Mouse (Mus musculus) Patski (cell line): ENCODE results near the gene Nudt2. TPM values are rescaled to one million over a fixed set of nuclear protein-coding genes. Genes with fewer than 3 reads are reported as not detected.

Experiments
- ATAC-seq: fragments of 100-300 bp; one replicate; pipeline ENCODE4 v1.8.0; 2021
- CTCF ChIA-PET: fragments of 350-600 bp; sonication (Branson Sonifier 250); formaldehyde crosslinking; loops from one replicate; lab custom pipeline; 2022; ENCODE audit warnings: inconsistent platforms; lab: Charles Lee
- POLR2A ChIA-PET: fragments of 350-600 bp; sonication (Branson Sonifier 250); formaldehyde crosslinking; loops from one replicate; lab custom pipeline; 2022; ENCODE audit warnings: antibody characterized with exemption, inconsistent platforms; lab: Charles Lee
- DNase-seq: peaks from one replicate; pipeline ENCODE4 v3.0.0-alpha.2; 2011; ENCODE audit warnings: low read depth, low spot score
- H3K27me3 ChIP-seq: fragments of 371-371 bp; one replicate; pipeline ENCODE4 v1.5.1; 2021
- CTCF ChIP-seq: fragments of 100-300 bp; IDR thresholded peaks from one replicate; pipeline ENCODE4 v1.5.1; 2021
- in situ Hi-C: fragments of 300-500 bp; cut with MboI; formaldehyde crosslinking; loops from 3 replicates; pipeline ENCODE4 v1.11.1; 2018; ENCODE audit warnings: low pct_unique_long_range_greater_than_20kb, mixed read lengths
- polyA plus RNA-seq: library from polyadenylated mRNA; unstranded; gene quantifications from one replicate; pipeline ENCODE4 v1.2.3, GENCODE M21; 2021

The Nudt2 gene
- polyA plus RNA-seq, 1 experiment from 2014 or later, result 31.0 TPM

DNA sequence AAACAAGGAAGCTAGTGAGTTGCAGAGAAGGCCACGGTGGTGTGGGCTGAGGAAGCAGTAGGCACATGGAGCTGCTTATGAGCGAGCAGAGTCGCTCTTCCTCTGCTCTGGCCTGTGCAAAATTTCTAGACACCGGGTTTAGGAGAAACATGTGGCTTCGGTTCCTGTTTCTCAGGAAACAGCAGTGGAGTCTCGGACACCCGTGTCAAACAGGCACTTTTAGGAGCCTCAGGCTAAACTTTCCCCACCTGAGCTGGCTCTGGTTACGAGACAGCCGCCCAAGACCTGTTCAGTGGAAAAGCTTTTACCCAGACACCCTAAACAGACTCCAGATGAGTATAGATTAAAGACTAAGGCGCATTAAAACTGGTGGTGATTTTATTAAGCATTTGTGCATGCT, 4.2 kb downstream of the Nudt2 start:
- ChIA-PET POLR2A (interaction anchor here (1.9 kb wide), 1 partner anchor 53 kb away, joined by 5 read pairs; no protein-coding TSS in a partner anchor), CTCF (interaction anchor here (0.9 to 3.0 kb wide), 18 partner anchors 9 to 184 kb away, joined by 3 to 12 read pairs (median 4); no protein-coding TSS in a partner anchor)
- in situ Hi-C loops, result loop anchor here (5.0 kb wide), 2 partner anchors 38 to 143 kb away; no protein-coding TSS in a partner anchor
- no peak for ATAC-seq
- DNase-seq, result no peak
- H3K27me3 ChIP-seq, result no peaks in the 10 kb centered on the region
- no peak for TF ChIP-seq CTCF

DNA sequence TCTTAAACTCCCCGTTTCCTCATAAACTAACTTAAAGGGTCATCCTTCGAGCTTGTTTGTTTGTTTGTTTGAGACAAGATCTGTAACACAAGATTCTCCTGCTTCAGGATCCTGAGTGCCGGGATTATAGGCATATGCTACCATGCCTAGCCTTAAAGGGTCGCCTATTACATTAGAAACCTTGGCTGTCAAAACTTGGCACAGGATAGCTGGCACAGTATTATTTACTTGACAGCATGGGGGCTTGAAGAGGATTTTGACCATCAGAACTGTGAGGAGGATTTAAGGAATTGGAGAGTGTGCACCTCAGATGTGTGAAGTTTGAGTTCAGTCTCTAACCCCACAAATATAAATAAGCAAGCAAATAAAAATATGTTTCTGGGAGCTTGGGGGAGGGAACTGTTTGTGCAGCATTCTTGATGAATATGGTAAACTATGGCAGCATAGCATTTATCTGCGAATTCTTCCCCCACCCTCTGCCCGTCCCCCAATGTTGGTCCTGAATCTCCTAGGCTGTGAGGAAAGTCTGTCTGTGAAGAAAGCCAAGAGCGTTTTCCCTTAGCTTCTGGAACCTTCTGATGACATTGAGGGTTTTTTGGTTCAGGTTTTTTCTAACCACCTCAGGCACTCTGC, 5.2 kb downstream of the Nudt2 start:
- TF ChIP-seq CTCF, result no peak
- DNase-seq, result no peak
- in situ Hi-C loops, result no loop called here
- no peaks in the 10 kb centered on the region for H3K27me3 ChIP-seq
- no peak for ATAC-seq
- CTCF ChIA-PET, result interaction anchor here (0.9 to 3.0 kb wide), 6 partner anchors 14 to 183 kb away, joined by 3 to 10 read pairs (median 4); partner anchors contain the start of genes Dnaic1 and Fam219a
- POLR2A ChIA-PET, result interaction anchor here (0.6 to 1.9 kb wide), 2 partner anchors 52 to 144 kb away, joined by 3 to 5 read pairs; no protein-coding TSS in a partner anchor

DNA sequence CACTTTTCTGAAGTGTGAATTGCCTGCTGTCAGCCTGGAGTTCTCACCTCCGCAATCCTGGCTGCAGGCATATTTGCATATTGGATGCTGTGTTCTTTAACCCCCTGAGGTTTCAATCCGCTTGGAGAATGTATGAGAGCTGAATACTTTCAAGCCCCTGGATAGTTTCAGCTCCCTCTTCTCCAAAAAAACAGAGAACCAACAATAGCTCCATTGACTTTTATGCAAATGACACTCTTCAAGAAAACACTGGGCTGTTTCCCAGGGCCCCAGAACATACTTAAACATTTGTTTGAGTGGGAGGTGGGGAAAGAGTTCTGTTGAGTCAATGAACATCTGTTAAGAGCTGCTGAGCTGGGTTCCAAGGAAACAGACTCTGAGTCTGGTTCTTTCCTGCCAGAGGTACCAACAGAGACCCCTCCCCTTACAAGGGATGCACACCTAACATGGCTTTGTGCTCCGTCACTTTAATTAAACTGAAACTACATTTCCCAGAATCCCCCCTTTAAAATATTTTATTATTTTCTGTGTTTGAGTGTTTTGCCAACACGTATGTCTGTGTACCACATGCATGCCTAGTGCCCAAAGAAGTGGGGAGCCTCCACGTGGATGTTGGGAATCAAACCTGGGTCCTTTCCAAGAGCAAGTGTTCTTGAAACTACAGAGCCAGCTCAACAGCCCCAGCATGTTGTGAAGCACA, 5.9 kb downstream of the Nudt2 start:
- POLR2A ChIA-PET, result no interaction called here
- DNase-seq (no peak), ATAC-seq (no peak)
- in situ Hi-C loops, result no loop called here
- CTCF ChIA-PET, result interaction anchor here (1.1 to 1.2 kb wide), 3 partner anchors 13 to 99 kb away, joined by 3 to 4 read pairs (median 4); partner anchors contain the start of genes Dnaic1 and Fam219a
- no peak for TF ChIP-seq CTCF
- H3K27me3 ChIP-seq, result no peaks in the 10 kb centered on the region

DNA sequence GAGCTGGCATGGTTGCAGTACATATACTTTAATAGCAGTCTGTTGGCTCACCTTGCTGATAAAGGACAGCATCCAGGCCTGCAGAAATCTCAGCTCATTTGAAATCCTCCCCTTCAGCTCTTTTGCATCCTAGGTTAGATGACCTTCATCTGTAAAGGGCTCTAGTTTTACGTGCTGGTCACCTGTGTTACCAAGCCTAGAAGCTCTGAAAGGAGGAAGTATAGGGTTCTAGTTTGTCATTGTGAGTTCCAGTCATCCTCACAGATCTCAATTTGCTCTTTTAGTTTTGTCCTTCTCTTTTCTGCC, 6.4 kb downstream of the Nudt2 start:
- POLR2A ChIA-PET, result no interaction called here
- in situ Hi-C loops, result no loop called here
- DNase-seq (no peak), ATAC-seq (no peak)
- H3K27me3 ChIP-seq, result no peaks in the 10 kb centered on the region
- TF ChIP-seq CTCF, result no peak
- CTCF ChIA-PET, result interaction anchor here (1.1 to 1.2 kb wide), 2 partner anchors 33 to 99 kb away, joined by 3 to 4 read pairs; partner anchors contain the start of genes Dnaic1 and Fam219a

DNA sequence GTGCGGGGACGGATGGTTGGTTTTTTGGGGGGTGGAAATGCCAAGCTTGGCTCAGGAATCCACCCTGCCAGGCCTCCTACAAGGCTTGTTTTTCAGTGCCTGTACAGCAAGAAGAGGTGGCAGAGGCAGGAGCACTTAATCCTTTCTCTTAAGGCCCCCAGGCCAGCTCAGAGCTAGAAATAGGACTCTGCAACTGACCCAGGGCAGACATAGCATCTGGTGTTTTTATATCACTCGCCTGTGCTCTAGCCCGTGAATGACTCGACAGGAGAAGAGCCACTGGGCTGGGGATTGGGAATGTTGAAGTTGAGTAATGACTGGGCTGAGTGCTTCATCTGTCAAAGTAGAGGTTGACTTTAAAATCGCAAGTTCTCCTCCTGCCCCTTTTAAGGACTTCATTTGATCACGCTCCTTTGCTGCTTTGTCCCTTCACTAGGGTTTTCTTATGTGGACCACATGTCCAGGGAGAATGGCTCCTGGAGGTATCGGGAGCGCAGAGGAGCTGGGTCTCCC, 12.8 kb downstream of the Nudt2 start:
- no peak for TF ChIP-seq CTCF
- no peaks in the 10 kb centered on the region for H3K27me3 ChIP-seq
- no peak for ATAC-seq
- in situ Hi-C loops, result no loop called here
- DNase-seq, result no peak
- CTCF ChIA-PET, result interaction anchor here (2.5 kb wide), 1 partner anchor 9 kb away, joined by 12 read pairs; no protein-coding TSS in a partner anchor
- POLR2A ChIA-PET, result no interaction called here

DNA sequence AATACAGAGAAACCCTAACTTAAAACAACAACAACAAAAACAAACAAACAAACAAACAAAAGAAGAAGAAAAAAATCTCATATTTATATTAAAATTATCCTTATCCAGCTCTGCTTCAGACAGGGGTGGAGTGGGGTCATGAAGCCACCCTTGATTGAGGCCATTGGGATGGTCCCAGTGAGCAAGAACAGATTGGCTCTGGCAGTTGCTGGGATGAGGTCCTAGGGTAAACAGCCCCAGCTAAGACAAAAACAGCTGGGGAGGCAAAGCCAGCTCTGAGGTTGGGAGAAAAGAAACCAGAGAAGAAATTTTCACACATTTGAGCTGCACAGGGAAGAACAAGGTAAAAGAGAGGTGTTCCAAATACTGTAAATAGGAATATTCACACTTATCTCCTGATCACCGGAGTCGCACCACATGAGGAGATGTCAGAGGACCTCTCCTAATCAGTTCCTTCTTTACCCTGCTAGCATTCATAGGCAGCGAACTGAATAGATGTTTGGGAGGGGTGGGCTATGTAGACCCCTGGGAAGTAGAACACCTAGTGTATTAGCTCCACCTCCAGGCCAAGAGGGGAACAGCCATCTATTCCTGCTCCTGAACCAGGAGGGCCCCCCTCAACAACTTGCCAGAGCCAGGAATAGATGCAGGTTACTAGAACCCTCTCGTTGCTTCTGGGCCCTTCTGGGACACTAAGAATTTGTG, 14.0 kb downstream of the Nudt2 start:
- in situ Hi-C loops, result no loop called here
- DNase-seq (no peak), ATAC-seq (no peak)
- ChIA-PET CTCF (interaction anchor here (2.2 to 2.5 kb wide), 2 partner anchors 10 to 11 kb away, joined by 5 to 12 read pairs; no protein-coding TSS in a partner anchor), POLR2A (no interaction called here)
- peak; percentile 14 for TF ChIP-seq CTCF
- H3K27me3 ChIP-seq, result no peaks in the 10 kb centered on the region

DNA sequence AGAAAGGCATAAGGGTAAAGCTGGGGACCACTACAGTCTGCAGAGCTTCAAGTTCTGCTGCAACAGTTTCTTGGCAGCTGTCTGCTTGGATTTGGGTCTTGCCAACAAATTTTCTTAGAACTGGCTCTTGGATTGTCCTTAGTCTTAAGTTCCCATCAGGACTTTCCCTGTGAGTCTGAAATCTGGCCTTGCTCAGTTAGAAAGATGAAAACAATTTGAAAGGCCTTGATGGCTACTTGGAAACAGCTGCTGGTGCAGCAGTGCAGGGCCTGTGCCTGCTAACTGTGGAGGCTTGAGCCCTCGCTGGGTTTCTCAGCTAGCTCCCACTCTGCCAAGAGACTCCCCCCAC, 14.5 kb downstream of the Nudt2 start:
- TF ChIP-seq CTCF, result no peak
- no peak for DNase-seq
- no peaks in the 10 kb centered on the region for H3K27me3 ChIP-seq
- no peak for ATAC-seq
- POLR2A ChIA-PET, result no interaction called here
- CTCF ChIA-PET, result interaction anchor here (0.6 to 2.2 kb wide), 2 partner anchors 11 to 170 kb away, joined by 3 to 5 read pairs; no protein-coding TSS in a partner anchor
- in situ Hi-C loops, result no loop called here

DNA sequence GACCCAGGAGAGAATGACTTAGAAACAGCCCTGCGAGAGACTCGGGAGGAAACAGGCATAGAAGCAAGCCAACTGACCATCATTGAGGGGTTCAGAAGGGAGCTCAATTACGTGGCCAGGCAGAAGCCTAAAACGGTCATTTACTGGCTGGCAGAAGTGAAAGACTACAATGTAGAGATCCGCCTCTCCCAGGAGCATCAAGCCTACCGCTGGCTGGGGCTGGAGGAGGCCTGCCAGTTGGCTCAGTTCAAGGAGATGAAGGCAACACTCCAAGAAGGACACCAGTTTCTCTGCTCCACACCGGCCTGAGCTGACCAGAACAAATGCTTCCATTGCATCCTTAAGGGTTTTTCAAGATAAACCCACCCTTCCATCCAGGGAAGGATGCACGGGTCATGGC, 15.3 kb downstream of the Nudt2 start:
- TF ChIP-seq CTCF, result no peak
- no peak for ATAC-seq
- H3K27me3 ChIP-seq, result no peaks in the 10 kb centered on the region
- in situ Hi-C loops, result no loop called here
- ChIA-PET CTCF (interaction anchor here (0.6 to 2.2 kb wide), 2 partner anchors 10 to 169 kb away, joined by 3 to 5 read pairs; no protein-coding TSS in a partner anchor), POLR2A (no interaction called here)
- DNase-seq, result no peak

DNA sequence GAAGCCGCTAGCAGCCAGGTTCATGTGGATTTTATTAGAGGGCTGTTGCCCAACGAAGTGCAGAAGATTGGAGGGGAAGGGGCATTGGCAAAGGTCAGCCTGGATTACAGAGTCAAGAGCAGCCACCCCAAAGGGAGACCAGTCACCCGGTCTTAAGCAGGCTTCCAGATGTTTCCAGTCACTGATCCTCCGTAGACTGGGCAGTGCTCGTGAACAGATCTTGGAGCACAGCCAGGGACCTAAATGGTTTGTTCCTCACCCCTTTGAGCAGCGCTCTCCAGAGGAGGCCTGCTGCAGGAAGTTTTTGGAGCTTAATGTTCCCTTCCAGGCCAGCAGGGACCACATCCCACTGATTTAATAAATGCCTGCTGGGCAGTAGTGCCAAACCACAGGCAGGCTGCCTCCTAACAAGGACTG, 16.7 kb downstream of the Nudt2 start:
- DNase-seq (peak; percentile 73), ATAC-seq (peak; percentile 92)
- ChIA-PET CTCF (interaction anchor here (1.0 kb wide), 1 partner anchor 13 kb away, joined by 3 read pairs; no protein-coding TSS in a partner anchor), POLR2A (no interaction called here)
- in situ Hi-C loops, result no loop called here
- no peaks in the 10 kb centered on the region for H3K27me3 ChIP-seq
- no peak for TF ChIP-seq CTCF

DNA sequence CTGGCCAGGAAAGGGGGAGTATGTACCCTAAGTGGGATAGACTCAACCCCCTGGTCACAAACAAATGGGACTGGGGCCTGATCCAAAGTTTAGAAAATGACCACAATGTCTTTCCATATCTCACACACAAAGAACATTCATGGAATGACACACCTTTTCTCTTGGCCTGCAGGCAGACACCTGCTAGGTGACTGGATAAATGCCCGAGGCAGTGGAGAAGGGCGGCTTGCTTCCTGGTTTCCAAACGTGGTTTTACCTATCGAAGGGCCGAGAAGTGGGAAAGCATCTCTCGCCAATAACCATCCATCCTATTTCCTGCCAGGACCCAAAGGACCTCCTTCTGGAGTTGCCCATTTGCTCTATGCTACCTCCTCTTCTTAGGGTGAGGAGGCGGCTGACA, 28.0 kb downstream of the Nudt2 start:
- in situ Hi-C loops, result no loop called here
- TF ChIP-seq CTCF, result no peak
- POLR2A ChIA-PET, result no interaction called here
- no peaks in the 10 kb centered on the region for H3K27me3 ChIP-seq
- CTCF ChIA-PET, result no interaction called here
- ATAC-seq, result no peak
- no peak for DNase-seq
